ENCODE assay signal across 33 mouse cellular contexts in genomic region chr9:64271249-64271648, GRCm38 (mm10). TPM values are rescaled to one million over a fixed set of nuclear protein-coding genes. Genes with fewer than 3 reads are reported as not detected.
"Had no signal": no experiment of that assay in that cellular context is flagged by ENCODE, and none has a peak within 500 bp of the region (broad histone marks: within the 10 kb centered on the region; RNA-seq: fewer than 3 reads in every experiment).

No protein-coding gene starts in this region.

- ATAC-seq: liver, embryonic 12.5 days; liver, postnatal 0 days; lung, postnatal 0 days; midbrain, embryonic 13.5 days; midbrain, embryonic 15.5 days; midbrain, embryonic 16.5 days had no signal

- H3K27ac ChIP-seq: limb, embryonic 10.5 days; limb, embryonic 12.5 days; limb, embryonic 13.5 days; limb, embryonic 15.5 days; liver, embryonic 12.5 days; liver, embryonic 13.5 days; liver, embryonic 14.5 days; liver, embryonic 15.5 days; lung, embryonic 15.5 days; macrophage; midbrain, embryonic 10.5 days; midbrain, embryonic 12.5 days; midbrain, embryonic 13.5 days; midbrain, embryonic 15.5 days; neural tube, embryonic 12.5 days had no signal

- DNase-seq: left cerebral cortex, postnatal 4 days; liver; liver, embryonic 13.5 days; liver, postnatal 0 days; lung, adult 18-20 months; lung, adult 2 months; lung, embryonic 14.5 days; lung, postnatal 10 days; lung, postnatal 14 days; lung, postnatal 36 days; lung, postnatal 4 days; midbrain, embryonic 14.5 days had no signal

- H3K9ac ChIP-seq: limb, embryonic 12.5 days; limb, embryonic 15.5 days; liver, embryonic 12.5 days; liver, embryonic 13.5 days; liver, embryonic 14.5 days; liver, embryonic 15.5 days; liver, postnatal 0 days; lung, embryonic 14.5 days; lung, embryonic 15.5 days; midbrain, embryonic 13.5 days; midbrain, embryonic 15.5 days; neural tube, embryonic 12.5 days had no signal

- H3K36me3 ChIP-seq: limb, embryonic 10.5 days; limb, embryonic 12.5 days; limb, embryonic 13.5 days; limb, embryonic 15.5 days; liver, embryonic 12.5 days; liver, embryonic 13.5 days; liver, embryonic 15.5 days; lung, embryonic 15.5 days; midbrain, embryonic 10.5 days; midbrain, embryonic 12.5 days; midbrain, embryonic 13.5 days; midbrain, embryonic 15.5 days; neural tube, embryonic 12.5 days had no signal

- H3K4me3 ChIP-seq: limb, embryonic 10.5 days; limb, embryonic 12.5 days; limb, embryonic 13.5 days; limb, embryonic 15.5 days; liver, embryonic 12.5 days; liver, embryonic 13.5 days; liver, embryonic 15.5 days; lung, embryonic 15.5 days; megakaryocyte, embryonic 14.5 days; midbrain, embryonic 10.5 days; midbrain, embryonic 12.5 days; midbrain, embryonic 13.5 days; midbrain, embryonic 15.5 days; myocyte; neural tube, embryonic 12.5 days had no signal

- H3K4me1 ChIP-seq: limb, embryonic 10.5 days; limb, embryonic 12.5 days; limb, embryonic 13.5 days; limb, embryonic 15.5 days; liver, embryonic 13.5 days; liver, embryonic 15.5 days; lung, embryonic 15.5 days; midbrain, embryonic 10.5 days; midbrain, embryonic 12.5 days; midbrain, embryonic 13.5 days; midbrain, embryonic 15.5 days; neural tube, embryonic 12.5 days had no signal

- H3K27me3 ChIP-seq: limb, embryonic 12.5 days; limb, embryonic 13.5 days; limb, embryonic 15.5 days; liver, embryonic 12.5 days; liver, embryonic 13.5 days; liver, embryonic 15.5 days; lung, embryonic 15.5 days; midbrain, embryonic 12.5 days; midbrain, embryonic 13.5 days; midbrain, embryonic 15.5 days; neural tube, embryonic 12.5 days had no signal

- H3K4me2 ChIP-seq: limb, embryonic 12.5 days; limb, embryonic 13.5 days; limb, embryonic 15.5 days; liver, embryonic 11.5 days; liver, embryonic 12.5 days; liver, embryonic 13.5 days; liver, embryonic 15.5 days; lung, embryonic 14.5 days; lung, embryonic 15.5 days; midbrain, embryonic 11.5 days; midbrain, embryonic 12.5 days; midbrain, embryonic 13.5 days; midbrain, embryonic 15.5 days; neural tube, embryonic 12.5 days had no signal

- H3K9me3 ChIP-seq: limb, embryonic 10.5 days; limb, embryonic 12.5 days; limb, embryonic 13.5 days; limb, embryonic 15.5 days; liver, embryonic 12.5 days; liver, embryonic 13.5 days; liver, embryonic 15.5 days; lung, embryonic 15.5 days; megakaryocyte, embryonic 14.5 days; midbrain, embryonic 10.5 days; midbrain, embryonic 12.5 days; midbrain, embryonic 13.5 days; midbrain, embryonic 15.5 days; neural tube, embryonic 12.5 days had no signal

RNA-seq across cellular contexts. Expression of gene Uchl4, which starts 36.2 kb away (rescaled TPM):
- polyA plus RNA-seq: liver, adult 2 months; lung, adult 2 months had no signal
